Mouse (Mus musculus) fibroblast of lung, adult 2 months (primary cell): ENCODE results near the gene Epb41l4b.

ENCODE experiments used
- DNase-seq: peaks from one replicate; pipeline ENCODE4 v3.0.0-alpha.2; 2011; ENCODE audit warnings: low read depth

The Epb41l4b gene

GRCm38 (mm10) chr4:57153068-57153835 is 10.0 kb upstream of the Epb41l4b start:
- DNase-seq, result no peak

- no peak for DNase-seq
These were observed 4.9 kb upstream of the Epb41l4b start for GRCm38 (mm10) chr4:57148182-57148581.

- DNase-seq, result no peak
These were observed 737 bp downstream of the Epb41l4b start for GRCm38 (mm10) chr4:57142374-57143025.

- no peak for DNase-seq
These were observed 1.3 kb downstream of the Epb41l4b start for GRCm38 (mm10) chr4:57141908-57142361.

DNA sequence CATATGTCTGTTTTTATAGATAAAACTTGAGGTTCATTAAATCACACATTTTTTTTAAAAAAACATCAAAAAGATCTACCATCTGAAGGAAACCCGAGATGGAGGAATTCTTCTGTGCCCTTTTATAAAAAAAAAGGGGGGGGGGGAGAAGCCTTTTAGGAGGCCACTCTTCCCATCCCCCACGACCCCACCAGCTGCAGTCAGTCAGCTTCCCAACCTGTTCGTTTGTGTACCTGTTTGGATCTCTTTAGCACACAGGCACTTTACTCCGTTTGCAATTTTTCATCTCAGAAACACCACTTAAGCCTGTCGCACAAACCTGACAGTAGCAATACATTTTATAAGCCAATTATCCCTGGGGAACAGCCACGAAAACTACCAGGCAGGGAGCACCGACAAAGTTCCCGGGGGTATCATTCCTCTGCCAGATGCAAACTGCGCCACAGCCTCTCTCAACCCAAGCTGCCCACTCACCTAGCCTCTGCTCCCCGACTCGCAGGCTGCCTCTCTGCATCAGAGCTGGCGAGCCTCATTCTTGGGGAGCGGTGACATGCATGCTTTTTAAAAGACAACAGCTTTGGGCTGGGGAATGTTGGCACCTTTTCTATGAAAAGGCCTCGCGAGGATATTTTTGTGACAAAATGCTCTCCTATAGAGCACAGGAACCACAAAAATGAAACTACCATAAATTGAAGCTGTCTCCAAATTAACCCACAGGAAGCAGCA is 2.1 kb downstream of the Epb41l4b start:
- no peak for DNase-seq

DNA sequence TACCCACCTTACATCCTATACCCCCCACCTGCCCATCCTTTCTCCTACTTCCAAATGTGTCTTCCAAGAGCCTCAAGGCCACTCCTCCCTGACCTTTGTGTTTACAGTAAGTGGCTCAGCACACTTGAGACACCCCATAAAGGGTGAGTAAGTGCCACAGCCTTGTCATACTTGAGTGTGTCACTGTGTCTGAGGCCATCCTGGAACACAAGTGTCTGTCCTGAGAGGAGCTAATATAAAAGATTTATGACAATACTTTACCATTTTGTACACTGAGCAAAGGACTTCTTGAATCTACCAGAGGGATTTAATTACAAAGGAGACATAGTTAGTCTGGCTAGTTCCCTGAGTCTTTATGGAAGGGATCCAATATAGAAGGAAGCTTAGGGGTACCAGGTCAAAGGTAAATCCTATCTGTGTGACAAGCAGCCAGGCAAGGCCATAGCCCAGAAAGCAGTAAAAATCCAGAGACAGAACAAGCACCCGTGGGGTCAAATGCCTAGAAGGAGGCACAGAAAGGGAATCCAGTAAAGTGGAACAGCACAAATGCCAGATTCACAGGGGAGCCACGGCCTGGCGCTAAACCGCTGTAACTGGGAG is 2.9 kb downstream of the Epb41l4b start:
- DNase-seq, result no peak

DNA sequence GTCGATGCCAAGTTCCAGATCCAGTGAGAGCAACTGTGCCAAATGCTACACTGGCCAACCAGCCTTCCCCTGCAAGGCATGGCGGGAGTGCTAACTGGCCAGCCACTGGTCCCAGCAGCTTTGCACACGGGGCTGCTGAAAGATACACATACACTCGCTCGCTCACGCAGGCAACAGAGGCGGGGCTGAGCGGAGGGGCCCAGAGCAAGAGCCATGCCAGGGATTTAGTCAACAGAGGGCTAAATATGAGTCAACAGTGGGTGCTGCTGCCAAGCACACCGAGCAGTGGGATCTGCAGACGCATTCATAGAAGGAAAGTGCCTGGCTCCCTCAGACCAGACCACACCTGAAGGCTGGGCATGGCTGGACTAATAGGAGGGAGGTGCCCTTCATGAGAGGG is 3.8 kb downstream of the Epb41l4b start:
- peak; percentile 87 for DNase-seq

- DNase-seq, result no peak
These were observed 5.2 kb downstream of the Epb41l4b start for GRCm38 (mm10) chr4:57138093-57138440.

- DNase-seq, result no peak
These were observed 5.7 kb downstream of the Epb41l4b start for GRCm38 (mm10) chr4:57137371-57138092.

- no peak for DNase-seq
These were observed 7.8 kb downstream of the Epb41l4b start for GRCm38 (mm10) chr4:57135431-57135830.

GRCm38 (mm10) chr4:57134554-57134953 is 8.7 kb downstream of the Epb41l4b start:
- DNase-seq, result no peak

DNA sequence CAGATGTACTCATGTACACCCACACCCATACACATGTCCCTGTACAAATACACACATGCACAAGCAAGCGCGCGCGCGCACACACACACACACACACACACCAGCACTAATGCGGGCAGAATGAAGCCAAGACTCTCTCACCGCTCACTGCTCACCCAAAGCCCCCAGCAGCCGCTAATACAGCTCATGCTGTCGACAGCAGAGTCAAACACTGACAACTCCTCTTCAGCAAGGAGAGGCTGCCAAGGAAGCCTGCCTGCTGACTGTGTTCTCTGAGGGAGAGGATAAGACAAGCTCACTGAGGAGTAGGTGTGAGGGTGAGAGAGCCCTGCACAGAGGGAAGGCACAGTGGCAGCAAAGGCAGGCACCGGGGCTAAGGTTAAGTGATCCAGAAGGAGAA is 11.4 kb downstream of the Epb41l4b start:
- no peak for DNase-seq

DNA sequence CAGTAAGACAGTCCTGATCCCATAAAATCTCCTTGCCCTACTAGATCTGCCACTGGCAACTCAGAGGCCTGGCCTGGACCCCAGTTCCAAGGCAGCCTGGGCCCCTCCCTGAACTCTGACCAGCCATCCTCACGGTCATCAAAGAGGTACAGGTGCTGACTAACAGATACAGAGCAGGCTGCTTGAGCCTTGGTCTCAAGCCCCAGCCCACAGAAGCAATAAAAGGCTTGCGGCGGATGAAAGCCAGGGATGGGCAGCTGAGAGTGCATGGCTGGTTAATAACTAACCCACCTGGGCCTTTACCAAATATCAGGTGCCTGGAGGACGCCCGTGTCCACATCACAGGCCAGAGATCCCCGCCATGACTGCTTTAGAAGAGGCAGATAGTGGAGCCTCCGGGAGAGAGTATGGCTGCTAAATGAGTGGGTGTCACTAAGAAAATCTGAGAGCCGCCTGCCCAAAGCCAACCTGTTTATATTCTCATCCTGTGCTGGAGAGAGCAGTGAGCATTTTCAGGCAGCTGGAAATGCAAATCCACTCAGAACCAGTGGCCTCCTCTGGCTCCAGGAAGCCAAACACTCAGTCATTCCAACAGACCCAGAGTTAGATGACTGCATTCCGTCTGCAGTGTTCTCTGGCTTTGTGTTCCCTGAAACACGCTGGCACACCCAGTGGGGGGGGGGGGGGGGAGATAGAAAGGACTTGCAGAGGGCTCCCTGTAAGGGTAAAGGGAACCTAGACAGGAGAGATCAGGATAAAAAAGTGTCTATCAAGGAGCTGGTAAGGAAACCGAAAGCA is 13.3 kb downstream of the Epb41l4b start:
- DNase-seq, result no peak

GRCm38 (mm10) chr4:57123003-57123402 is 20.2 kb downstream of the Epb41l4b start:
- DNase-seq, result no peak

DNA sequence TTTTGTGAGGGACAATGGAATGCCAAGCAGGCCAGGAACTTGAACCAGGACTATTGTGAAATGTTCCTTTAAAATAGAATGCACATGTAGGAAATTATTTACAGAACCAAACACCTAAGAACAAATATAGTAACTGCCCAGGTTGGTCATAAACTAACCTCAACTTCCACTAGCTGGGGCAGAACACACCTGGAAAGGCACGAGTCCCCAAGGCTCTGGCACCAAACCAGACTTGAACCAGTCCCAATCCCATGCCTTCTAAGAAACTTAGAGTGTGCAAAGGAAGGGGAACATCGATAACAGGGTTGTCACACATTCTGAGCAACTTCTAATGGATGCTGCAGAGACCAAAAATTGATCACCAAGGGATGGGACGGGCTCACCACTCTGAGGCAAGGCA is 21.1 kb downstream of the Epb41l4b start:
- no peak for DNase-seq

- DNase-seq, result no peak
These were observed 22.7 kb downstream of the Epb41l4b start for GRCm38 (mm10) chr4:57120563-57120962.

DNA sequence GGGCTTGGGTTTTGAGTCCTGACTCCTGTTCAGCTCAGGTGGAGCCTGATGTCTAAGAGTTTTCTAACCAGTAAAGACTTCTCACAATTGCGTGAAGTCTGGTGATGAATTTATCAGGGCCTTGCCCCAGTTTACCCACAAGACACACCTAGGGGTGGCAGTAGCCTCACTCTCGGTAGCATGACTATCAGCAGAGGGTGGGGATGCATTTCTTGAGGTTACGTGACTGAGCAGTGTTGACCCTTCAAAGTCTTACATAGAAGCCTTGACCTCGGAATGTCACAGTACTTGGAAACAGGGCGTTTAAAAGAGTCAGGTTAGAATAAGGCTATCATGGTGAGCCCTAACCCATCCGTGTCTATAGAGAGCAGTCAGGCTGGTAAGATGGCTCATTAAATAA is 23.3 kb downstream of the Epb41l4b start:
- no peak for DNase-seq

DNA sequence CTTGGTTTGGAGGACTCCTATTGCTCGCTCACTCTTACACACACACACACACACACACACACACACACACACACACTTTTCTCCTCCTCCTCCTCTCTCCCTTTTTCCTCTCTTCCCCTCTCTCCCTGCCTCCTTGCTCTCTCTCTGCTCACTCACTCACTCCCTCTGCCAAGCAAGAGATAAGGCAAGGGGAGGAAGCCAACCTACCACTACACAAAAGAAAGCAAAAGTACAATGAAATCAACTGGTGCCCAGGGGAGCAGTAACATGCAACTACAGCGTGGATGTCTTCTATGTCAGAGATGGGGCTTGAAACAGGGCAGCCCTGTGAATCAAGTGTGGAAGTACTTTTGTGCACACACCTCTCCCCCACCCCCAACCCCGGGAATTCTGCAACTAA is 24.4 kb downstream of the Epb41l4b start:
- DNase-seq, result no peak

GRCm38 (mm10) chr4:57116278-57116677 is 27.0 kb downstream of the Epb41l4b start:
- no peak for DNase-seq

- no peak for DNase-seq
These were observed 28.3 kb downstream of the Epb41l4b start for GRCm38 (mm10) chr4:57114617-57115592.
